Mouse (Mus musculus) brain, embryonic 18.5 days (tissue): Measurements from ENCODE around the gene Mycn.

Experiments used
- DNase-seq: peaks from one replicate; pipeline ENCODE4 v3.0.0-alpha.2; 2012; ENCODE audit warnings: low read depth, low spot score

The Mycn gene

GRCm38 (mm10) chr12:12926975-12927527, 14.7 kb downstream of the Mycn start:
- no peak for DNase-seq

GRCm38 (mm10) chr12:12924446-12924845, 17.3 kb downstream of the Mycn start:
- no peak for DNase-seq

- no peak for DNase-seq
These were observed 21.3 kb downstream of the Mycn start for GRCm38 (mm10) chr12:12920166-12921157.

GRCm38 (mm10) chr12:12916298-12916697, 25.4 kb downstream of the Mycn start:
- DNase-seq: no peak

- no peak for DNase-seq
These were observed 31.2 kb downstream of the Mycn start for GRCm38 (mm10) chr12:12910356-12910979.

- DNase-seq: no peak
These were observed 32.0 kb downstream of the Mycn start for GRCm38 (mm10) chr12:12909631-12910277.

- no peak for DNase-seq
These were observed 34.9 kb downstream of the Mycn start for GRCm38 (mm10) chr12:12906771-12907170.

GRCm38 (mm10) chr12:12906321-12906720, 35.4 kb downstream of the Mycn start:
- no peak for DNase-seq

GRCm38 (mm10) chr12:12905117-12905516, 36.6 kb downstream of the Mycn start:
- no peak for DNase-seq

GRCm38 (mm10) chr12:12904512-12904953, 37.2 kb downstream of the Mycn start:
- peak; percentile 82 for DNase-seq

- no peak for DNase-seq
These were observed 37.6 kb downstream of the Mycn start for GRCm38 (mm10) chr12:12904086-12904485.

- no peak for DNase-seq
These were observed 39.3 kb downstream of the Mycn start for GRCm38 (mm10) chr12:12902403-12902802.

- no peak for DNase-seq
These were observed 43.2 kb downstream of the Mycn start for GRCm38 (mm10) chr12:12898356-12899126.

GRCm38 (mm10) chr12:12893986-12894385, 47.7 kb downstream of the Mycn start:
- DNase-seq: no peak

- DNase-seq: no peak
These were observed 55.4 kb downstream of the Mycn start for GRCm38 (mm10) chr12:12886191-12886889.
